Mouse (Mus musculus): ENCODE measurements around the gene Lrrk1. TPM values are rescaled to one million over a fixed set of nuclear protein-coding genes. Genes with fewer than 3 reads are reported as not detected.

The Lrrk1 gene
- polyA plus RNA-seq, 1 experiment from 2014 or later: 1.0 TPM

GRCm38 (mm10) chr7:66215911-66216310 is 172.2 kb downstream of the Lrrk1 start:
- Histone ChIP-seq H3K27me3 (ENCODE audit: control insufficient read depth, insufficient read depth, low read length) (no peaks in the 10 kb centered on the region), H3K4me1 (ENCODE audit: control insufficient read depth, insufficient read depth, low read length) (peaks cover 8% of the 10 kb centered on the region; the same call in 1 of the 2 replicates), H3K36me3 (ENCODE audit: control insufficient read depth, insufficient read depth, low read length) (no peaks in the 10 kb centered on the region), H3K4me2 (ENCODE audit: low read depth, low read length) (no peak overlapping the region), H3K4me3 (ENCODE audit: low read depth, low read length) (no peak overlapping the region), H3K9me3 (ENCODE audit: control insufficient read depth, low read length) (no peaks in the 10 kb centered on the region), H3K9ac (replicated peaks; ENCODE audit: low read depth, low read length) (no peak overlapping the region), H3K27ac (ENCODE audit: low read depth, low read length) (no peak overlapping the region)
- 75% methylated on average over 1 of the region's 1 CpGs for WGBS
- no peak for ATAC-seq (ENCODE audit: low read depth)

- H3K9ac ChIP-seq (replicated peaks; ENCODE audit: low read depth, low read length): no peak overlapping the region
- no peak for ATAC-seq (ENCODE audit: low read depth)
- no peaks in the 10 kb centered on the region for H3K9me3 ChIP-seq (ENCODE audit: control insufficient read depth, low read length)
- H3K4me1 ChIP-seq (ENCODE audit: control insufficient read depth, insufficient read depth, low read length): peaks cover 8% of the 10 kb centered on the region; the same call in 1 of the 2 replicates
- H3K4me2 ChIP-seq (ENCODE audit: low read depth, low read length): no peak overlapping the region
- H3K27me3 ChIP-seq (ENCODE audit: control insufficient read depth, insufficient read depth, low read length): no peaks in the 10 kb centered on the region
- 65% methylated on average over 6 of the region's 6 CpGs for WGBS
- H3K36me3 ChIP-seq (ENCODE audit: control insufficient read depth, insufficient read depth, low read length): no peaks in the 10 kb centered on the region
- H3K27ac ChIP-seq (ENCODE audit: low read depth, low read length): no peak overlapping the region
- no peak overlapping the region for H3K4me3 ChIP-seq (ENCODE audit: low read depth, low read length)
Measured at GRCm38 (mm10) chr7:66214477-66214876, 173.7 kb downstream of the Lrrk1 start.

- H3K9me3 ChIP-seq (ENCODE audit: control insufficient read depth, low read length): no peaks in the 10 kb centered on the region
- H3K4me1 ChIP-seq (ENCODE audit: control insufficient read depth, insufficient read depth, low read length): peaks cover 5% of the 10 kb centered on the region; the same call in 1 of the 2 replicates
- no peak overlapping the region for H3K27ac ChIP-seq (ENCODE audit: low read depth, low read length)
- H3K36me3 ChIP-seq (ENCODE audit: control insufficient read depth, insufficient read depth, low read length): no peaks in the 10 kb centered on the region
- H3K4me3 ChIP-seq (ENCODE audit: low read depth, low read length): no peak overlapping the region
- WGBS: 97% methylated on average over 1 of the region's 1 CpGs
- no peak overlapping the region for H3K9ac ChIP-seq (replicated peaks; ENCODE audit: low read depth, low read length)
- H3K4me2 ChIP-seq (ENCODE audit: low read depth, low read length): no peak overlapping the region
- no peak for ATAC-seq (ENCODE audit: low read depth)
- no peaks in the 10 kb centered on the region for H3K27me3 ChIP-seq (ENCODE audit: control insufficient read depth, insufficient read depth, low read length)
Measured at GRCm38 (mm10) chr7:66212887-66213286, 175.3 kb downstream of the Lrrk1 start.

- Histone ChIP-seq H3K4me3 (ENCODE audit: low read depth, low read length) (no peak overlapping the region), H3K9ac (replicated peaks; ENCODE audit: low read depth, low read length) (no peak overlapping the region)
Measured at GRCm38 (mm10) chr7:66209920-66210319, 178.2 kb downstream of the Lrrk1 start.

GRCm38 (mm10) chr7:66201657-66202056 is 186.5 kb downstream of the Lrrk1 start:
- Histone ChIP-seq H3K4me2 (ENCODE audit: low read depth, low read length) (no peak overlapping the region), H3K9ac (replicated peaks; ENCODE audit: low read depth, low read length) (no peak overlapping the region), H3K27me3 (ENCODE audit: control insufficient read depth, insufficient read depth, low read length) (no peaks in the 10 kb centered on the region), H3K4me3 (ENCODE audit: low read depth, low read length) (no peak overlapping the region), H3K9me3 (ENCODE audit: control insufficient read depth, low read length) (no peaks in the 10 kb centered on the region), H3K36me3 (ENCODE audit: control insufficient read depth, insufficient read depth, low read length) (no peaks in the 10 kb centered on the region), H3K27ac (ENCODE audit: low read depth, low read length) (no peak overlapping the region), H3K4me1 (ENCODE audit: control insufficient read depth, insufficient read depth, low read length) (no peaks in the 10 kb centered on the region)
- 84% methylated on average over 2 of the region's 2 CpGs for WGBS
- no peak for ATAC-seq (ENCODE audit: low read depth)

More at GRCm38 (mm10) chr7:66209920-66210319, 178.2 kb downstream of the Lrrk1 start:
- ATAC-seq (ENCODE audit: low read depth): no peak
- no peaks in the 10 kb centered on the region for H3K4me1 ChIP-seq (ENCODE audit: control insufficient read depth, insufficient read depth, low read length)
- no peak overlapping the region for H3K4me2 ChIP-seq (ENCODE audit: low read depth, low read length)
- no peaks in the 10 kb centered on the region for H3K9me3 ChIP-seq (ENCODE audit: control insufficient read depth, low read length)
- H3K27me3 ChIP-seq (ENCODE audit: control insufficient read depth, insufficient read depth, low read length): no peaks in the 10 kb centered on the region
- H3K27ac ChIP-seq (ENCODE audit: low read depth, low read length): no peak overlapping the region
- 88% methylated on average over 2 of the region's 2 CpGs for WGBS
- no peaks in the 10 kb centered on the region for H3K36me3 ChIP-seq (ENCODE audit: control insufficient read depth, insufficient read depth, low read length)

- Histone ChIP-seq H3K36me3 (ENCODE audit: control insufficient read depth, insufficient read depth, low read length) (no peaks in the 10 kb centered on the region), H3K27me3 (ENCODE audit: control insufficient read depth, insufficient read depth, low read length) (no peaks in the 10 kb centered on the region), H3K4me1 (ENCODE audit: control insufficient read depth, insufficient read depth, low read length) (no peaks in the 10 kb centered on the region), H3K9ac (replicated peaks; ENCODE audit: low read depth, low read length) (no peak overlapping the region), H3K4me2 (ENCODE audit: low read depth, low read length) (no peak overlapping the region), H3K4me3 (ENCODE audit: low read depth, low read length) (no peak overlapping the region), H3K9me3 (ENCODE audit: control insufficient read depth, low read length) (no peaks in the 10 kb centered on the region), H3K27ac (ENCODE audit: low read depth, low read length) (no peak overlapping the region)
- peak; percentile 65; the same call in 1 of the 2 replicates for ATAC-seq (ENCODE audit: low read depth)
- WGBS: 38% methylated on average over 8 of the region's 8 CpGs
Measured at GRCm38 (mm10) chr7:66200791-66201450, 187.2 kb downstream of the Lrrk1 start.

GRCm38 (mm10) chr7:66200383-66200782 is 187.8 kb downstream of the Lrrk1 start:
- Histone ChIP-seq H3K9ac (replicated peaks; ENCODE audit: low read depth, low read length) (no peak overlapping the region), H3K4me1 (ENCODE audit: control insufficient read depth, insufficient read depth, low read length) (no peaks in the 10 kb centered on the region), H3K9me3 (ENCODE audit: control insufficient read depth, low read length) (no peaks in the 10 kb centered on the region), H3K4me3 (ENCODE audit: low read depth, low read length) (no peak overlapping the region), H3K36me3 (ENCODE audit: control insufficient read depth, insufficient read depth, low read length) (no peaks in the 10 kb centered on the region), H3K4me2 (ENCODE audit: low read depth, low read length) (no peak overlapping the region), H3K27me3 (ENCODE audit: control insufficient read depth, insufficient read depth, low read length) (no peaks in the 10 kb centered on the region), H3K27ac (ENCODE audit: low read depth, low read length) (no peak overlapping the region)
- 83% methylated on average over 3 of the region's 3 CpGs for WGBS
- no peak for ATAC-seq (ENCODE audit: low read depth)

- 86% methylated on average over 5 of the region's 5 CpGs for WGBS
- no peaks in the 10 kb centered on the region for H3K9me3 ChIP-seq (ENCODE audit: control insufficient read depth, low read length)
- no peak overlapping the region for H3K9ac ChIP-seq (replicated peaks; ENCODE audit: low read depth, low read length)
- no peak overlapping the region for H3K4me2 ChIP-seq (ENCODE audit: low read depth, low read length)
- ATAC-seq (ENCODE audit: low read depth): no peak
- no peaks in the 10 kb centered on the region for H3K4me1 ChIP-seq (ENCODE audit: control insufficient read depth, insufficient read depth, low read length)
- no peak overlapping the region for H3K27ac ChIP-seq (ENCODE audit: low read depth, low read length)
- no peaks in the 10 kb centered on the region for H3K27me3 ChIP-seq (ENCODE audit: control insufficient read depth, insufficient read depth, low read length)
- H3K4me3 ChIP-seq (ENCODE audit: low read depth, low read length): no peak overlapping the region
- H3K36me3 ChIP-seq (ENCODE audit: control insufficient read depth, insufficient read depth, low read length): no peaks in the 10 kb centered on the region
Measured at GRCm38 (mm10) chr7:66199391-66199831, 188.7 kb downstream of the Lrrk1 start.

GRCm38 (mm10) chr7:66198416-66198815 is 189.7 kb downstream of the Lrrk1 start:
- no peak overlapping the region for H3K4me3 ChIP-seq (ENCODE audit: low read depth, low read length)
- 91% methylated on average over 10 of the region's 10 CpGs for WGBS
- ATAC-seq (ENCODE audit: low read depth): no peak

More at GRCm38 (mm10) chr7:66198416-66198815, 189.7 kb downstream of the Lrrk1 start:
- Histone ChIP-seq H3K27me3 (ENCODE audit: control insufficient read depth, insufficient read depth, low read length) (no peaks in the 10 kb centered on the region), H3K9ac (replicated peaks; ENCODE audit: low read depth, low read length) (no peak overlapping the region), H3K4me2 (ENCODE audit: low read depth, low read length) (no peak overlapping the region), H3K4me1 (ENCODE audit: control insufficient read depth, insufficient read depth, low read length) (no peaks in the 10 kb centered on the region), H3K9me3 (ENCODE audit: control insufficient read depth, low read length) (no peaks in the 10 kb centered on the region), H3K27ac (ENCODE audit: low read depth, low read length) (no peak overlapping the region), H3K36me3 (ENCODE audit: control insufficient read depth, insufficient read depth, low read length) (no peaks in the 10 kb centered on the region)
